Mouse (Mus musculus): Measurements from ENCODE around the gene Cyp24a1. TPM values are rescaled to one million over a fixed set of nuclear protein-coding genes. Genes with fewer than 3 reads are reported as not detected.
"Not testable (repeated sequence)": the region's sequence is repeated elsewhere in the genome, so short reads cannot be mapped to it uniquely, and the experiment has no call there.

Cyp24a1 gene
- polyA plus RNA-seq, 1 experiment from 2014 or later, result 7.4 TPM

- H3K27ac ChIP-seq, result no peak overlapping the region
- WGBS, result 3% methylated on average over 10 of the region's 10 CpGs
- no peak overlapping the region for H3K9ac ChIP-seq (ENCODE audit: low read depth, low read length)
- DNase-seq (ENCODE audit: low spot score) (peak; percentile 60), ATAC-seq (replicated peaks; ENCODE audit: low FRiP score, low read depth) (peak; percentile 77; the same call in 1 of the 2 replicates)
- H3K27me3 ChIP-seq (ENCODE audit: insufficient read depth, low read length), result no peaks in the 10 kb centered on the region
- no peak overlapping the region for H3K4me3 ChIP-seq (replicated peaks; ENCODE audit: low read depth, low read length)
- H3K36me3 ChIP-seq (ENCODE audit: insufficient read depth, low read length), result no peaks in the 10 kb centered on the region
- no peaks in the 10 kb centered on the region for H3K9me3 ChIP-seq (replicated peaks; ENCODE audit: low read length)
- H3K4me2 ChIP-seq (ENCODE audit: low read length), result peak overlapping the region; percentile 3; the same call in 1 of the 2 replicates
- TF ChIP-seq CTCF (IDR thresholded peaks at IDR 0.05; ENCODE audit: low read depth), result no peak
- peaks cover 14% of the 10 kb centered on the region; the same call in 1 of the 2 replicates for H3K4me1 ChIP-seq (replicated peaks; ENCODE audit: insufficient read depth, low read length)
Observed at GRCm38 (mm10) chr2:170469616-170470308, 27.2 kb downstream of the Cyp24a1 start.

DNA sequence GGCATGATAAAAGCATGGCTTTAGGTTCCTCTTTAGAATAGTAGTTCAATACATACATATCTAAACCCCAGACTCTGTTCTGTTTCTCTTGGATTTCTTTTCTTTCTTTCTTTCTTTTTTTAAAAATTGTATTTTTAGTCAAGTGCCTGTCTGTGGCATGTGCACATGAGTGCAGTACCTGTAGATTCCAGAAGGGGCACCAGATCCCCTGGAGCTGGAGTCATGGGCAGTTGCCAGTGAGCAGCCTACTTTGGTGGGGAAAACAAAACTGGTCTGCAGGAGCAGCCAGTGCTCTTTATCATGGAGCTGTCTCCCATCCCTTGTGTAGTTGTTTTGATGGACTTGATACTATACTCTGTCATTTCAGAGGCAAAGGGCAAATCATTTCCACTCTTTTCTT is 28.9 kb downstream of the Cyp24a1 start:
- DNase-seq (ENCODE audit: low spot score) (peak; percentile 19), ATAC-seq (replicated peaks; ENCODE audit: low FRiP score, low read depth) (no peak)
- Histone ChIP-seq H3K9ac (ENCODE audit: low read depth, low read length) (no peak overlapping the region), H3K27me3 (ENCODE audit: insufficient read depth, low read length) (no peaks in the 10 kb centered on the region), H3K4me2 (ENCODE audit: low read length) (no peak overlapping the region), H3K9me3 (replicated peaks; ENCODE audit: low read length) (no peaks in the 10 kb centered on the region), H3K4me3 (replicated peaks; ENCODE audit: low read depth, low read length) (no peak overlapping the region), H3K4me1 (replicated peaks; ENCODE audit: insufficient read depth, low read length) (peaks cover 14% of the 10 kb centered on the region; the same call in 1 of the 2 replicates), H3K27ac (no peak overlapping the region), H3K36me3 (ENCODE audit: insufficient read depth, low read length) (no peaks in the 10 kb centered on the region)
- TF ChIP-seq CTCF (IDR thresholded peaks at IDR 0.05; ENCODE audit: low read depth), result peak; percentile 51

GRCm38 (mm10) chr2:170464817-170465216 is 32.1 kb downstream of the Cyp24a1 start:
- no peak for TF ChIP-seq CTCF (IDR thresholded peaks at IDR 0.05; ENCODE audit: low read depth)
- 28% methylated on average over 4 of the region's 4 CpGs for WGBS
- Histone ChIP-seq H3K9me3 (replicated peaks; ENCODE audit: low read length) (no peaks in the 10 kb centered on the region), H3K4me2 (ENCODE audit: low read length) (no peak overlapping the region), H3K4me3 (replicated peaks; ENCODE audit: low read depth, low read length) (no peak overlapping the region), H3K27me3 (ENCODE audit: insufficient read depth, low read length) (no peaks in the 10 kb centered on the region), H3K4me1 (replicated peaks; ENCODE audit: insufficient read depth, low read length) (peaks cover 8% of the 10 kb centered on the region; the same call in 1 of the 2 replicates), H3K27ac (no peak overlapping the region), H3K36me3 (ENCODE audit: insufficient read depth, low read length) (no peaks in the 10 kb centered on the region), H3K9ac (ENCODE audit: low read depth, low read length) (no peak overlapping the region)
- peak; percentile 53 for ATAC-seq (replicated peaks; ENCODE audit: low FRiP score, low read depth)
- peak; percentile 29 for DNase-seq (ENCODE audit: low spot score)

- no peak for DNase-seq (ENCODE audit: low spot score)
- no peak for TF ChIP-seq CTCF (IDR thresholded peaks at IDR 0.05; ENCODE audit: low read depth)
- Histone ChIP-seq H3K9ac (ENCODE audit: low read depth, low read length) (no peak overlapping the region), H3K4me2 (ENCODE audit: low read length) (no peak overlapping the region), H3K27me3 (ENCODE audit: insufficient read depth, low read length) (no peaks in the 10 kb centered on the region), H3K27ac (peak overlapping the region; percentile 42; the same call in 1 of the 2 replicates), H3K4me3 (replicated peaks; ENCODE audit: low read depth, low read length) (no peak overlapping the region), H3K36me3 (ENCODE audit: insufficient read depth, low read length) (no peaks in the 10 kb centered on the region), H3K4me1 (replicated peaks; ENCODE audit: insufficient read depth, low read length) (no peaks in the 10 kb centered on the region), H3K9me3 (replicated peaks; ENCODE audit: low read length) (no peaks in the 10 kb centered on the region)
- ATAC-seq (replicated peaks; ENCODE audit: low FRiP score, low read depth), result peak; percentile 53; the same call in 1 of the 2 replicates
- WGBS, result 45% methylated on average over 7 of the region's 7 CpGs
Observed at GRCm38 (mm10) chr2:170461652-170462051, 35.3 kb downstream of the Cyp24a1 start.

DNA sequence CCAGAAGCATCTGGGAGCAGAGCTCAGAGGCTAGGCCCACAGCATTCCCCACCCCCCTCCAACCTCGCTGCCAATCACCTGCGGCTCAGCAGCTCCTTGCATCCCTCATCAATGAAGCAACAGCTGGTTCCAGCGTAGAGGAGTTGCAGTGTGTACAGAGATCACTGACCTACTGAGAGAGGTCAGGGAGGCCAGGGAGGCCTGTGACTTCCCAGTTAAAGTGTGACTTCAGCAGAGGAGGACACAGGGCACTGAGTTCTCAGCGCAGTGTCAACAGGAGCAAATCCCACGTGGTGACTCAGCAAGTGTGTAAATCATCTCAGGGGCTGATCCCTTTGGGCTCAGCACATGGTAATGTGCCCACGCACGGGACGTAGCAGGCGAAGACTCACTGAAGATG is 37.1 kb downstream of the Cyp24a1 start:
- peak; percentile 86 for ATAC-seq (replicated peaks; ENCODE audit: low FRiP score, low read depth)

DNA sequence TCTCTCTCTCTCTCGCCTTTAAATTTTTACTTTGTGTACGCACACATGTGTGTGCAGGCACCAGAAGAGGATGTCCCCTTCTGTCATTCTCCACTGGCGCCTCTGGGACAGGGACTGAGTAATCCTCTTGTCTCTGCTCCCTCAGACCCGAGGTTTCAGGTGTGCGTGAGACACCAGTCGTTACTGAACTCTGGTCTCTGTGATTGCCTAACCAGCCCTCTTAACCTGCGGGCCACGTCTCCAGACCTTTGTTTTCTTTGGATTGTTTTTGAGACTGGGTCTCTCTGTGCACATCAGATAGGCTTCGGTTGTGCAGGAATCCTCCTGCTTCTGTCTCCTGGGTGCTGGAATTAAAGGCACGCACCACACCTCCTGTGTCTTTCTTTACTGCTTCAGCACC is 37.8 kb downstream of the Cyp24a1 start:
- DNase-seq (ENCODE audit: low spot score) (no peak), ATAC-seq (replicated peaks; ENCODE audit: low FRiP score, low read depth) (no peak)
- Histone ChIP-seq H3K9me3 (replicated peaks; ENCODE audit: low read length) (no peaks in the 10 kb centered on the region), H3K4me2 (ENCODE audit: low read length) (no peak overlapping the region), H3K4me3 (replicated peaks; ENCODE audit: low read depth, low read length) (no peak overlapping the region), H3K9ac (ENCODE audit: low read depth, low read length) (no peak overlapping the region), H3K27ac (peak overlapping the region; percentile 0; the same call in 1 of the 2 replicates), H3K27me3 (ENCODE audit: insufficient read depth, low read length) (no peaks in the 10 kb centered on the region), H3K36me3 (ENCODE audit: insufficient read depth, low read length) (no peaks in the 10 kb centered on the region), H3K4me1 (replicated peaks; ENCODE audit: insufficient read depth, low read length) (no peaks in the 10 kb centered on the region)
- WGBS, result 58% methylated on average over 10 of the region's 10 CpGs
- no peak for TF ChIP-seq CTCF (IDR thresholded peaks at IDR 0.05; ENCODE audit: low read depth)

More for the DNA sequence above, 37.1 kb downstream of the Cyp24a1 start:
- no peak for TF ChIP-seq CTCF (IDR thresholded peaks at IDR 0.05; ENCODE audit: low read depth)
- 9% methylated on average over 9 of the region's 9 CpGs for WGBS
- H3K27me3 ChIP-seq (ENCODE audit: insufficient read depth, low read length), result no peaks in the 10 kb centered on the region
- H3K9ac ChIP-seq (ENCODE audit: low read depth, low read length), result no peak overlapping the region
- H3K9me3 ChIP-seq (replicated peaks; ENCODE audit: low read length), result no peaks in the 10 kb centered on the region
- H3K4me3 ChIP-seq (replicated peaks; ENCODE audit: low read depth, low read length), result no peak overlapping the region
- no peaks in the 10 kb centered on the region for H3K4me1 ChIP-seq (replicated peaks; ENCODE audit: insufficient read depth, low read length)
- H3K4me2 ChIP-seq (ENCODE audit: low read length), result no peak overlapping the region
- H3K36me3 ChIP-seq (ENCODE audit: insufficient read depth, low read length), result no peaks in the 10 kb centered on the region
- peak; percentile 46 for DNase-seq (ENCODE audit: low spot score)
- H3K27ac ChIP-seq, result peak overlapping the region; percentile 0; the same call in 1 of the 2 replicates

DNA sequence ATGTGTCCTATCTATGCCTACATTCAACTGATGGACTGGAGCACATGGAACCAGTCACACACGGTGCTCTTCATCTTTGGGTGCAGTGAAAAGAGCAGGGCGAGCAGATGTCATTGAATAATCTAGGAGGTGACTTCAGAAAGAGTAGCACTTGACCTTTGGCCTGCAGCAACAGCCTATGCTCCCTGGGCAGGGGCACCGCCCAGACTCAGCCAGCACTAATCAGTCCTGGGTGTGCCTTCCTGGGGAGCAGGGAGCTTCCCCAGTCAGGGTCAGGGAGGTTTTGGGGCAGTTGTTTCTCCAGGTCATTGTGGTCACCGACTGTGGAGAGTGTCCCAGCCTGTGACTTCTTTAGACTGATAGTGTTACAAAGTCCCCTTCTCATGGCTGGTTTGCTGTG is 43.1 kb downstream of the Cyp24a1 start:
- 38% methylated on average over 3 of the region's 4 CpGs for WGBS
- H3K27ac ChIP-seq; H3K9ac ChIP-seq (ENCODE audit: low read depth, low read length); DNase-seq (ENCODE audit: low spot score); H3K36me3 ChIP-seq (ENCODE audit: insufficient read depth, low read length); H3K4me2 ChIP-seq (ENCODE audit: low read length); H3K9me3 ChIP-seq (replicated peaks; ENCODE audit: low read length); H3K4me1 ChIP-seq (replicated peaks; ENCODE audit: insufficient read depth, low read length); H3K4me3 ChIP-seq (replicated peaks; ENCODE audit: low read depth, low read length); H3K27me3 ChIP-seq (ENCODE audit: insufficient read depth, low read length): not testable (repeated sequence)
- peak; percentile 22; the same call in 1 of the 2 replicates for ATAC-seq (replicated peaks; ENCODE audit: low FRiP score, low read depth)

All from kidney, postnatal 0 days (tissue).